Mouse (Mus musculus) cortical plate, adult 2 months (tissue): Measurements from ENCODE around the gene Hspg2. TPM values are rescaled to one million over a fixed set of nuclear protein-coding genes. Genes with fewer than 3 reads are reported as not detected.

ENCODE experiments used
- H3K27ac ChIP-seq: fragments of 200-500 bp; 2 replicates; pipeline ENCODE4 v1.5.1; 2012; ENCODE audit warnings: low read length, control low read depth, inconsistent platforms; ENCODE audit not compliant: insufficient read depth
- H3K4me1 ChIP-seq: fragments of 200-500 bp; 2 replicates; pipeline ENCODE4 v1.6.1; 2011; ENCODE audit warnings: low read length; ENCODE audit not compliant: control insufficient read depth, insufficient read depth
- H3K4me3 ChIP-seq: fragments of 200-500 bp; 2 replicates; pipeline ENCODE4 v1.5.1; 2011; ENCODE audit warnings: mild to moderate bottlenecking, low read length, control low read depth; ENCODE audit not compliant: insufficient read depth
- CTCF ChIP-seq: fragments of 200-500 bp; IDR thresholded peaks from 2 replicates; pipeline ENCODE4 v1.5.1; 2011; ENCODE audit warnings: mild to moderate bottlenecking, control low read depth, low read length; ENCODE audit not compliant: insufficient read depth; ENCODE audit errors: extremely low read depth
- POLR2A ChIP-seq: fragments of 200-500 bp; IDR thresholded peaks from 2 replicates; pipeline ENCODE4 v1.6.1; 2011; ENCODE audit warnings: mild to moderate bottlenecking, low read length, control low read depth; ENCODE audit not compliant: insufficient read depth; ENCODE audit errors: extremely low read depth
- polyA plus RNA-seq: library from polyadenylated mRNA; depleted of rRNA; stranded (reverse); fragments of >200 nt; gene quantifications from 2 replicates; pipeline ENCODE4 v1.2.3, GENCODE M21; 2012

Gene Hspg2
- polyA plus RNA-seq, 1 experiment, result 2.6 TPM

DNA sequence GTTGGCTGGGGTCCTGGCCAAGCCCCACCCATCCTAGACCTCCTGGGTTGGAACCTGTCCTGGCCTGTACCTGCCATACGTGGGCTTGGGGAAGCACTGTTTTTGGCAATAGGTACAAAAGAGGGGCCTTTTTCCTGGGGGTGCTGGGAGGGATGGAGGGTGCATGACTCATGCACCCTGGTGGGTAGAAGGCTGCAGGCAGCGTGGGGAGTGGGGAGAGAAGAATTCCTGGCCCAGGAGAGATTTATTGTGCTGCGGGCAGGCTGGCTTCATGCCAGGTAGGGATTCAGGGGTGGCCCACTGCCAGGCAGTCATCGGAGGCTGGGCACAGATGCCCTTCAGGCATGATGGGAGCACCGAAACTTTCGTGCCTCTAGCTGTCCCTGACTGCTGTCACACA lies 20.4 kb upstream of the Hspg2 start:
- TF ChIP-seq CTCF, result no peak
- TF ChIP-seq POLR2A, result no peak
- Histone ChIP-seq H3K4me1 (0 out of 2 replicates have a peak, but pooled peaks cover 3% of the 10 kb centered on the region), H3K4me3 (no peak overlapping the region), H3K27ac (no peak overlapping the region)

DNA sequence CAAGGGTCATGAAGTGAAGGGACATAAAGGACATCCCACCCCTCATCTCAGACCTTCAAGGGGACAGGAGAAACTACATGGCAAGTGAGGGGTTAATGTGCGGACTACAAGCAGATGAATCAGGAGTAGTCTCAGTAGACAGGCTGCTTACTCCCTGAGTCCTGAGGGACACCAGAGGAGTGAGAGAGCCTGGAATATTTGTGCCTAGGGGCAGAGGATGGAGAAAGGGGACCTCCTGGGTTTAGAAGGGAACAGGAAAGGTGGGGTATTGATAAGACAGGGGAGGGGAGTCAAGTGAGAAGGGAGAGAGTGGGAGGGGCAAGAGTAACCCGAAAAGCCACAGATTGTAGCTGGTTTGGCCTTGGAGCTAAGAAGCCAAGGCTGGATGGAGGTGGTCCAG lies 19.9 kb upstream of the Hspg2 start:
- Histone ChIP-seq H3K4me3 (no peak overlapping the region), H3K4me1 (0 out of 2 replicates have a peak, but pooled peaks cover 3% of the 10 kb centered on the region), H3K27ac (no peak overlapping the region)
- TF ChIP-seq POLR2A (no peak), CTCF (no peak)

DNA sequence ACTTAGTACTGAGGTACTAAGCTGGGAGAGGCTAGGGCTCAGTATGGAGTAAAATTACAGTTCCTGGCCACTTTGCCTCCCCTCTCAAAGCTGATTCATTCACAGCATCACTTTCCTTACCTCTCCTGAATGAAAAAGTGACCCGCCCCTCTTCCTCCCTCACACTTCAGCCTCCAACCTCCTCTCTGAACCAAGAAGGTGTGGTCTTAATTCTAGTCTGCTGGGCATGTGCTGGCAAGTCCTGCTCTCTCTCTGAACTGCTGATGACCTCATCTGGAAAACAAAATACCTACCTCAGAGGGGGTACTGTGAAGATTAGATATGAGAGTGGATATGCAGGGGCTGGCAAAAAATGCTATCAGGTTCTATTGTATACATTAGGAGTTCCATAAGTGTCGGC lies 19.4 kb upstream of the Hspg2 start:
- H3K27ac ChIP-seq, result no peak overlapping the region
- 0 out of 2 replicates have a peak, but pooled peaks cover 3% of the 10 kb centered on the region for H3K4me1 ChIP-seq
- TF ChIP-seq CTCF, result no peak
- TF ChIP-seq POLR2A, result no peak
- H3K4me3 ChIP-seq, result no peak overlapping the region

DNA sequence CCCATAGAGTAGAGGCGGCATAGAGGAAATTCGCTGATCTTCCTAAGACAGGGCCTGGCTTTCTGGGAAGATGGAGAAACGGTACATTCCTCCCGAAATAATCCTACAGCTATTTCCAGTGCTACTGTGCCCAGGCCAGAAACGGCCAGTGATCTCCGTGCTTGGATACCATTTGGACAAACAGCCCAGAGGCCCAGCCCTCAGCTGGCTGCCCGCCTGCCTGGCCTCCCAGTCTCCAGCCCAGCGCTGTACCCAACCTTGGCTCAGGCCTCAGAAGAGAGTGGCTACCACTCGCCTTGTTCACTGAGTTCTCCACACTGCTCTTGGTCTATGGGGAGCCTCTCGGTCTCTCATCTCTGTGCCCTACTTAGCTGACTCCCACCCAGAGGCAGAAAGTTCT lies 18.9 kb upstream of the Hspg2 start:
- TF ChIP-seq CTCF (no peak), POLR2A (no peak)
- Histone ChIP-seq H3K4me3 (no peak overlapping the region), H3K4me1 (0 out of 2 replicates have a peak, but pooled peaks cover 3% of the 10 kb centered on the region), H3K27ac (no peak overlapping the region)

DNA sequence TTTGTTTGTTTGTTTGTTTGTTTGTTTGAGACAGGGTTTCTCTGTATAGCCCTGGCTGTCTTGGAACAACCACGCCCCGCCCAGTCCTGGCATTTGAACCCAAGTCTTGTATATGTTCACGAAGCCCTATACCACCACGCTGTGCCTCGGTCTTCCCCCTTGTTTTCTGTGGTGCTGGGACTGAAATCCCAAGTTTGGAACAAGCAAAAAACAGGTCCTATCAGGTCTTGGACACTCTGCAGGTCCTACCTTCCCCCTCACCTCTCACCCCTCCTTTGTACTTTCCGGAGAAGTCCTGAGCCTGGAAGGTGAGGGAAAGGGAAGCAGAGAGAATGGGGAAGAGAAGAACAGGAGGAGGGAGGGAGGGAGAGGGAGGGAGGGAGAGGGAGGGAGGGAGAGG lies 16.4 kb upstream of the Hspg2 start:
- no peak for TF ChIP-seq POLR2A
- no peak for TF ChIP-seq CTCF
- H3K27ac ChIP-seq, result no peak overlapping the region
- no peak overlapping the region for H3K4me3 ChIP-seq
- H3K4me1 ChIP-seq, result 0 out of 2 replicates have a peak, but pooled peaks cover 3% of the 10 kb centered on the region

DNA sequence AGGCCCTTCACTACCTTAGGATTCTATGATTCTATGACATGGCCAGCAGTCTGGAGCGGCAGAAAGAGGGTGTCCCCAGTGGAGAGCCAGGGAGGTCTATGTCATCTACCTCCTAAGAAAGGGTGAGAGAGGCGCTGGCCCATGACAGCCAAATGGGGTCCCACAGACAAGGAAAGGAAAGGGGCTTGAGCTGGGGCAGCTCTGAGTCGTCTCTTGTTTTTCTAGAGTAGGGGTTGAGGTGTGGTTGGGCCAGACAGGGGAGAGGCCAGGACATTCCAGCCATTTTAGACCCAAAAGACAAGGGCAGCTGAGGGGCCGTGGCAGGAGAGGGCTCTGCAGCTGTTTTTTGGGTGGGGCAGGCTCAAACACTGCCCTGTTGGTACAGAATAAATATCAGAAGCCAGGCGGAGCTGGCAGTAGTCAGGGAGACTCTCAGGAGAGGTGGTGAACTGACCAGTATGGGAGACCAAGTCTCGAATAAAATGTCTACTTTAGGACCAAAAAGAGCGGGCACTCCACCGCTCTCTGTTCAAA lies 15.3 kb upstream of the Hspg2 start, which contains the start of gene 1700013G24Rik:
Gene 1700013G24Rik, plus strand, starts transcription at position 51 of the 534 bp plus-strand sequence.
- 0 out of 2 replicates have a peak, but pooled peaks cover 3% of the 10 kb centered on the region for H3K4me1 ChIP-seq
- H3K4me3 ChIP-seq, result no peak within 1 kb of the TSS
- no peak for TF ChIP-seq POLR2A
- TF ChIP-seq CTCF, result no peak
- H3K27ac ChIP-seq, result no peak within 1 kb of the TSS

DNA sequence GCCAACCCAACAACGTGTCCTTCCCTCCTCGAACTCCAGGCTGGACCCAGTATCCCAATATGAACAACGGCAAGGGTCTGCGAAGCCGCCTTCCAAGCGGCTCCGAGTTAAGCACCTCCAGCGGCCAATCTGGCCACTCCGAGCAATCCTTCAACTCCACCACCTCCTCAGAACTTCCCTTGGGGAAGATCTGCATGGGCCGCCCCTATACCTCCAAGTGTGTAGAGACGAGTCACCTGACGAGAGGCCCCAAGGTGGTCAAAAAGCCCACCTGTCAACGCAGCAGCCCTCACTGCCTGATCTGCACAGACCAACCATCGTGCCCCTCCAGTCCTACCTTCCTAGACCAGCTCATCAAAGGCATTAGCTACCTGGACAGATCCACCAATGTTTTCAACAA lies 14.0 kb upstream of the Hspg2 start:
- H3K27ac ChIP-seq, result no peak overlapping the region
- TF ChIP-seq POLR2A (no peak), CTCF (no peak)
- H3K4me3 ChIP-seq, result no peak overlapping the region
- H3K4me1 ChIP-seq, result no peaks in the 10 kb centered on the region

DNA sequence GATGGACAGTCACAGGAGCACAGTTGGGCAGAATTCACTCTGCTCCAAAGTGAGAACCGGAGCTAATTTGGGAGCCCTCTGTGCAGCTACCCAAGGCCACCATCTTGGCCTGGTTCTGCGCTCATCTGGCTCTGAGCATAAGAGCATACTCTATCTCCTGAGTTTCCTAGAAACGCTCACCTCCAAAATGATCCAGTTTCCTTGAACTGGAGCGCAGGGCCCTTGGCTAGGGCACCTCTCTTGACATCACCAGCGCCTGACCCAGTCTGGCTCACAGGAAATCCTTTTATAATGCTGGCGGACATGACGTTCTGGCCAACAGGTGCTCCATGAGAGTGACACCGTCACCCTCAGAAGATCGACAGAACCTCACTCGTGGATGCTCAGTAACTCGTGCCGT lies 12.0 kb upstream of the Hspg2 start:
- H3K27ac ChIP-seq, result no peak overlapping the region
- H3K4me3 ChIP-seq, result no peak overlapping the region
- H3K4me1 ChIP-seq, result no peaks in the 10 kb centered on the region
- no peak for TF ChIP-seq CTCF
- TF ChIP-seq POLR2A, result no peak

DNA sequence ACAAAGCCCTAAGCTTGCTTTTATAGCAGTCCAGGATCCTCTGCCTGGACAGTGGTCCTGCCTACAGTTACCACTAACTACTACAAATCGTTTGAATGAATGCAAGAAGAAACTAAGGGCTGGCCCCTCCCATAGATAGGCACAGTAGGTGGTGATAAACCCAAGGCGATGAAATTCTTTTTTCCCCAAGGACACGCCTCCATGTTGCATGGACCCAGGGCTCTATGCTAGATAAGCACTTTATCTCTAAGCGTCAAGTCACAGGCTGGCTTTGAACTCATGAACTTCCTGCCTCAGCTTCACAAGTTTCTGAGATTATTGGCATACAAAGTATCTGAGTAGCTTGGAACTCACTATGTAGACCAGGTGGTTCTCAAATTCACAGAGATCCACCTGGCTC lies 11.3 kb upstream of the Hspg2 start:
- no peak overlapping the region for H3K4me3 ChIP-seq
- H3K27ac ChIP-seq, result no peak overlapping the region
- TF ChIP-seq POLR2A (no peak), CTCF (no peak)
- H3K4me1 ChIP-seq, result no peaks in the 10 kb centered on the region

DNA sequence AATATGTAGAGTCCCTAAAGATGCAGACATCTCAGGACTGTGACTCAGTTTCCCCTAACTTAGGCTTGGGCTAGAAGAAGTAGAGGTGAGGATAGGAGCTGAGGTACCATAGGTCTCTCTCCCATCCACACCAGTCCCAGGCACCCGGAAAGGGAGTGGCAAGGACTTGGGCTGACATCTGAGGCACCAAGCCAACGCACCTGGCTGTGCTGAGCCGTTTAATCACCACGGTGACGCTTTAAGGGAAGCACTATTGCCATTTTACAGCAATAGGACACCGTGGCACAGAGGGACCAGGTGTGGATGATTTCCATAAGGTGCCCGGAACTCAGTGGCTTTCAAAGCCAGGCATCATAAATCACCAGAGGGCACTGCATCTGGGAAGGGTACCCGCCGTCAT lies 10.3 kb upstream of the Hspg2 start:
- TF ChIP-seq CTCF (no peak), POLR2A (no peak)
- Histone ChIP-seq H3K4me1 (no peaks in the 10 kb centered on the region), H3K27ac (no peak overlapping the region)

More for the DNA sequence above, 10.3 kb upstream of the Hspg2 start:
- no peak overlapping the region for H3K4me3 ChIP-seq
